Mouse (Mus musculus) forebrain, postnatal 0 days (tissue): ENCODE results near the gene Tspan11. TPM values are rescaled to one million over a fixed set of nuclear protein-coding genes. Genes with fewer than 3 reads are reported as not detected.

Experiments
- ATAC-seq: fragments of 200-750 bp; cut with Nextera tagmentation; 2 replicates; pipeline ENCODE4 v1.8.0; 2017; ENCODE audit warnings: mild to moderate bottlenecking, moderate library complexity
- DNase-seq: peaks from one replicate; pipeline ENCODE4 v3.0.0-alpha.2; 2015
- H3K27ac ChIP-seq: fragments of 300-500 bp; sonication (generic); 2 replicates; pipeline ENCODE4 v1.5.1; 2014; ENCODE audit warnings: low read depth, mild to moderate bottlenecking, antibody characterized with exemption, low read length, moderate library complexity, mixed read lengths
- H3K27me3 ChIP-seq: fragments of 300-500 bp; sonication (generic); 2 replicates; pipeline ENCODE4 v1.6.1; 2014; ENCODE audit warnings: mild to moderate bottlenecking, low read length, mixed read lengths; ENCODE audit not compliant: insufficient read depth
- H3K36me3 ChIP-seq: fragments of 300-500 bp; sonication (generic); 2 replicates; pipeline ENCODE4 v1.6.1; 2014; ENCODE audit warnings: mild to moderate bottlenecking, moderate library complexity; ENCODE audit not compliant: insufficient read depth
- H3K4me1 ChIP-seq: fragments of 300-500 bp; sonication (generic); 2 replicates; pipeline ENCODE4 v1.6.1; 2014; ENCODE audit warnings: antibody characterized with exemption; ENCODE audit not compliant: insufficient read depth
- H3K4me2 ChIP-seq: fragments of 300-500 bp; sonication (generic); 2 replicates; pipeline ENCODE4 v1.6.1; 2014; ENCODE audit warnings: low read depth, mild to moderate bottlenecking, moderate library complexity
- H3K4me3 ChIP-seq: fragments of 300-500 bp; sonication (generic); 2 replicates; pipeline ENCODE4 v1.5.1; 2014; ENCODE audit warnings: low read depth, low read length, mixed read lengths
- H3K9ac ChIP-seq: fragments of 300-500 bp; sonication (generic); 2 replicates; pipeline ENCODE4 v1.6.1; 2014; ENCODE audit warnings: mild to moderate bottlenecking
- H3K9me3 ChIP-seq: fragments of 300-500 bp; sonication (generic); 2 replicates; pipeline ENCODE4 v1.6.1; 2016; ENCODE audit warnings: low read length
- CTCF ChIP-seq: sonication (generic); IDR thresholded peaks from 2 replicates; pipeline ENCODE4 v1.5.1; 2016; ENCODE audit warnings: antibody characterized with exemption, control low read depth, low read depth
- WGBS: fragments of 180-500 bp; shearing (Covaris S2); extraction: QIAGEN DNeasy Blood & Tissue Kit; methylation state at CpG from one replicate; pipeline ENCODE4 v1.1.7; 2014; 5-methylcytosine and 5-hydroxymethylcytosine counted together
- polyA plus RNA-seq: library from polyadenylated mRNA; unstranded; fragments of >200 nt; fragmentation: Nextera tagmentation; extraction: Ambion mirVana; gene quantifications from 2 replicates; pipeline ENCODE4 v1.2.1, GENCODE M21; 2015
- total RNA-seq: library from RNA; depleted of rRNA; stranded (reverse); fragments of >200 nt; gene quantifications from 2 replicates; pipeline ENCODE4 v1.2.3, GENCODE M21; 2014

Tspan11 gene
- total and polyA plus RNA-seq, 2 experiments from 2014 or later = 6.4 to 6.8 TPM

GRCm38 (mm10) chr6:127986357-127986756 lies 99.0 kb downstream of the Tspan11 start:
- Histone ChIP-seq H3K27me3 (no peaks in the 10 kb centered on the region), H3K9me3 (no peaks in the 10 kb centered on the region), H3K4me3 (no peak overlapping the region), H3K4me1 (peaks cover 15% of the 10 kb centered on the region; the same call in 1 of the 2 replicates), H3K9ac (no peak overlapping the region), H3K27ac (no peak overlapping the region), H3K36me3 (no peaks in the 10 kb centered on the region), H3K4me2 (no peak overlapping the region)
- ATAC-seq = no peak
- 64% methylated on average over 9 of the region's 9 CpGs for WGBS
- no peak for DNase-seq
- no peak for TF ChIP-seq CTCF

GRCm38 (mm10) chr6:127987374-127987773 lies 100.0 kb downstream of the Tspan11 start:
- H3K4me1 ChIP-seq = peaks cover 15% of the 10 kb centered on the region; the same call in 1 of the 2 replicates
- no peaks in the 10 kb centered on the region for H3K27me3 ChIP-seq
- no peak overlapping the region for H3K4me2 ChIP-seq
- H3K9ac ChIP-seq = no peak overlapping the region
- no peaks in the 10 kb centered on the region for H3K36me3 ChIP-seq
- DNase-seq (no peak), ATAC-seq (no peak)
- H3K27ac ChIP-seq = no peak overlapping the region
- TF ChIP-seq CTCF = no peak
- H3K4me3 ChIP-seq = no peak overlapping the region
- no peaks in the 10 kb centered on the region for H3K9me3 ChIP-seq
- WGBS = 96% methylated on average over 14 of the region's 14 CpGs

- DNase-seq (no peak), ATAC-seq (no peak; the same call in 1 of the 2 replicates)
- TF ChIP-seq CTCF = no peak
- peaks cover 15% of the 10 kb centered on the region; the same call in 1 of the 2 replicates for H3K4me1 ChIP-seq
- H3K36me3 ChIP-seq = peaks cover 3% of the 10 kb centered on the region; the same call in 1 of the 2 replicates
- no peak overlapping the region for H3K27ac ChIP-seq
- no peak overlapping the region for H3K4me3 ChIP-seq
- no peaks in the 10 kb centered on the region for H3K9me3 ChIP-seq
- no peak overlapping the region for H3K9ac ChIP-seq
- no peak overlapping the region for H3K4me2 ChIP-seq
- 77% methylated on average over 12 of the region's 12 CpGs for WGBS
- no peaks in the 10 kb centered on the region for H3K27me3 ChIP-seq
These were observed 101.6 kb downstream of the Tspan11 start for GRCm38 (mm10) chr6:127988944-127989494.

- peak overlapping the region; percentile 31; the same call in 1 of the 2 replicates for H3K27ac ChIP-seq
- ATAC-seq = peak; percentile 56
These were observed 102.3 kb downstream of the Tspan11 start for GRCm38 (mm10) chr6:127989624-127990212.

GRCm38 (mm10) chr6:127991509-127992176 lies 104.3 kb downstream of the Tspan11 start:
- H3K4me3 ChIP-seq = no peak overlapping the region
- H3K36me3 ChIP-seq = peaks cover 3% of the 10 kb centered on the region; the same call in 1 of the 2 replicates
- H3K4me1 ChIP-seq = peaks cover 12% of the 10 kb centered on the region; the same call in 1 of the 2 replicates
- no peaks in the 10 kb centered on the region for H3K9me3 ChIP-seq
- no peaks in the 10 kb centered on the region for H3K27me3 ChIP-seq
- no peak overlapping the region for H3K4me2 ChIP-seq
- WGBS = 93% methylated on average over 11 of the region's 11 CpGs
- H3K27ac ChIP-seq = no peak overlapping the region
- no peak for ATAC-seq
- TF ChIP-seq CTCF = no peak
- H3K9ac ChIP-seq = no peak overlapping the region
- no peak for DNase-seq

More at GRCm38 (mm10) chr6:127989624-127990212, 102.3 kb downstream of the Tspan11 start:
- no peak for TF ChIP-seq CTCF
- H3K36me3 ChIP-seq = peaks cover 3% of the 10 kb centered on the region; the same call in 1 of the 2 replicates
- no peak overlapping the region for H3K4me3 ChIP-seq
- no peaks in the 10 kb centered on the region for H3K9me3 ChIP-seq
- H3K9ac ChIP-seq = no peak overlapping the region
- DNase-seq = peak; percentile 64
- peaks cover 15% of the 10 kb centered on the region; the same call in 1 of the 2 replicates for H3K4me1 ChIP-seq
- H3K27me3 ChIP-seq = no peaks in the 10 kb centered on the region
- H3K4me2 ChIP-seq = no peak overlapping the region
- 49% methylated on average over 11 of the region's 11 CpGs for WGBS

GRCm38 (mm10) chr6:127992993-127993392 lies 105.6 kb downstream of the Tspan11 start:
- ATAC-seq (peak; percentile 52), DNase-seq (no peak)
- TF ChIP-seq CTCF = no peak

GRCm38 (mm10) chr6:127996928-127997327 lies 109.5 kb downstream of the Tspan11 start:
- no peak for DNase-seq
- 0 out of 2 replicates have a peak, but pooled peaks have one; percentile 29 for TF ChIP-seq CTCF
- 75% methylated on average over 4 of the region's 5 CpGs for WGBS
- H3K4me3 ChIP-seq = no peak overlapping the region
- H3K4me1 ChIP-seq = no peaks in the 10 kb centered on the region
- no peak overlapping the region for H3K4me2 ChIP-seq
- H3K27ac ChIP-seq = no peak overlapping the region
- H3K9ac ChIP-seq = no peak overlapping the region
- peaks cover 3% of the 10 kb centered on the region; the same call in 1 of the 2 replicates for H3K36me3 ChIP-seq
- H3K27me3 ChIP-seq = no peaks in the 10 kb centered on the region
- no peak for ATAC-seq
- no peaks in the 10 kb centered on the region for H3K9me3 ChIP-seq

More at GRCm38 (mm10) chr6:127992993-127993392, 105.6 kb downstream of the Tspan11 start:
- Histone ChIP-seq H3K27me3 (no peaks in the 10 kb centered on the region), H3K9me3 (no peaks in the 10 kb centered on the region), H3K4me1 (peaks cover 12% of the 10 kb centered on the region; the same call in 1 of the 2 replicates), H3K36me3 (peaks cover 3% of the 10 kb centered on the region; the same call in 1 of the 2 replicates), H3K4me2 (no peak overlapping the region), H3K9ac (no peak overlapping the region), H3K27ac (no peak overlapping the region), H3K4me3 (no peak overlapping the region)
- WGBS = 81% methylated on average over 8 of the region's 8 CpGs
